Comparison of ENCODE assay signal across 8 mouse cellular contexts in genomic region chr11:116490232-116491107, GRCm38 (mm10). TPM values are rescaled to one million over a fixed set of nuclear protein-coding genes. Genes with fewer than 3 reads are reported as not detected.
DNase-seq lines count a peak whose midpoint lies in the region; ATAC-seq and TF ChIP-seq lines count a peak whose summit lies in the region.

No protein-coding gene starts in this region.

- 0 out of 2 replicates have a peak, but pooled peaks cover 2% of the 10 kb centered on the region for H3K9me3 ChIP-seq in heart, embryonic 13.5 days
- no peaks in the 10 kb centered on the region for H3K9me3 ChIP-seq in kidney, postnatal 0 days (replicated peaks; ENCODE audit: low read length)
- peaks cover 3% of the 10 kb centered on the region; the same call in 1 of the 2 replicates for H3K9me3 ChIP-seq in liver, embryonic 11.5 days (ENCODE audit: control insufficient read depth, low read length)

- peak overlapping the region; percentile 91 for H3K4me3 ChIP-seq in brown adipose tissue, adult 24 weeks (ENCODE audit: insufficient read depth, low read depth, low read length)
- peak overlapping the region; percentile 99 for H3K4me3 ChIP-seq in heart, embryonic 13.5 days
- peak overlapping the region; percentile 70 for H3K4me3 ChIP-seq in kidney, postnatal 0 days (replicated peaks; ENCODE audit: low read depth, low read length)
- peak overlapping the region; percentile 98 for H3K4me3 ChIP-seq in liver, embryonic 11.5 days (ENCODE audit: low read depth, low read length)
- H3K4me3 ChIP-seq in myocyte: peak overlapping the region; percentile 73

- ATAC-seq in CD4-positive, CD25-positive, alpha-beta regulatory T cell, adult 4 months: peak; percentile 92
- peak; percentile 91 for ATAC-seq in erythroid progenitor cell, adult 5-6 weeks (replicated peaks; ENCODE audit: low FRiP score, poor library complexity, severe bottlenecking)
- peak; percentile 68 for ATAC-seq in heart, embryonic 13.5 days (ENCODE audit: extremely low read depth, insufficient number of reproducible peaks, low FRiP score, low TSS enrichment)
- peak; percentile 87 for ATAC-seq in kidney, postnatal 0 days (replicated peaks; ENCODE audit: low FRiP score, low read depth)
- peak; percentile 90 for ATAC-seq in liver, embryonic 11.5 days (replicated peaks; ENCODE audit: low FRiP score)

- TF ChIP-seq POLR2A in myocyte (IDR thresholded peaks at IDR 0.05; ENCODE audit: insufficient read length, low read depth): peak; percentile 98

- H3ac ChIP-seq in myocyte (ENCODE audit: control insufficient read depth, insufficient read length): peak overlapping the region; percentile 72

- under 1% methylated on average over 61 of the region's 62 CpGs for WGBS in heart, embryonic 13.5 days
- WGBS in kidney, postnatal 0 days: under 1% methylated on average over 45 of the region's 62 CpGs
- under 1% methylated on average over 57 of the region's 62 CpGs for WGBS in liver, embryonic 11.5 days

- peak overlapping the region; percentile 99 for H3K27ac ChIP-seq in brown adipose tissue, adult 24 weeks (replicated peaks; ENCODE audit: low read depth, low read length)
- peak overlapping the region; percentile 92 for H3K27ac ChIP-seq in heart, embryonic 13.5 days (replicated peaks)
- H3K27ac ChIP-seq in kidney, postnatal 0 days: peak overlapping the region; percentile 86
- peak overlapping the region; percentile 82 for H3K27ac ChIP-seq in liver, embryonic 11.5 days (ENCODE audit: low read depth, low read length)

- peak overlapping the region; percentile 98 for H3K9ac ChIP-seq in heart, embryonic 13.5 days
- peak overlapping the region; percentile 89 for H3K9ac ChIP-seq in kidney, postnatal 0 days (ENCODE audit: low read depth, low read length)
- H3K9ac ChIP-seq in liver, embryonic 11.5 days (ENCODE audit: low read depth, low read length): peak overlapping the region; percentile 93

- H3K27me3 ChIP-seq in heart, embryonic 13.5 days (replicated peaks): no peaks in the 10 kb centered on the region
- H3K27me3 ChIP-seq in kidney, postnatal 0 days (ENCODE audit: insufficient read depth, low read length): no peaks in the 10 kb centered on the region
- no peaks in the 10 kb centered on the region for H3K27me3 ChIP-seq in liver, embryonic 11.5 days (replicated peaks; ENCODE audit: control insufficient read depth, insufficient read depth, low read length)
- no peaks in the 10 kb centered on the region for H3K27me3 ChIP-seq in myocyte (ENCODE audit: control insufficient read depth, insufficient read depth, insufficient read length)

- H3K79me2 ChIP-seq in myocyte (ENCODE audit: control insufficient read depth, insufficient read depth): peaks cover 15% of the 10 kb centered on the region

- H3K4me2 ChIP-seq in heart, embryonic 13.5 days: peak overlapping the region; percentile 76
- peak overlapping the region; percentile 62 for H3K4me2 ChIP-seq in kidney, postnatal 0 days (ENCODE audit: low read length)
- H3K4me2 ChIP-seq in liver, embryonic 11.5 days: peak overlapping the region; percentile 64
- peak overlapping the region; percentile 90 for H3K4me2 ChIP-seq in myocyte (ENCODE audit: low read depth)

- peaks cover 3% of the 10 kb centered on the region; the same call in 1 of the 2 replicates for H3K4me1 ChIP-seq in brown adipose tissue, adult 24 weeks (ENCODE audit: control insufficient read depth, insufficient read depth, insufficient read length, low read length)
- H3K4me1 ChIP-seq in heart, embryonic 13.5 days: peaks cover 27% of the 10 kb centered on the region
- H3K4me1 ChIP-seq in kidney, postnatal 0 days (replicated peaks; ENCODE audit: insufficient read depth, low read length): peaks cover 6% of the 10 kb centered on the region
- H3K4me1 ChIP-seq in liver, embryonic 11.5 days (replicated peaks; ENCODE audit: control insufficient read depth, insufficient read depth, low read length): peaks cover 13% of the 10 kb centered on the region

- peaks cover 32% of the 10 kb centered on the region for H3K36me3 ChIP-seq in heart, embryonic 13.5 days
- H3K36me3 ChIP-seq in kidney, postnatal 0 days (ENCODE audit: insufficient read depth, low read length): peaks cover 6% of the 10 kb centered on the region; the same call in 1 of the 2 replicates
- peaks cover 19% of the 10 kb centered on the region; the same call in 1 of the 2 replicates for H3K36me3 ChIP-seq in liver, embryonic 11.5 days (ENCODE audit: control insufficient read depth, insufficient read depth, low read length)
- peaks cover 7% of the 10 kb centered on the region for H3K36me3 ChIP-seq in myocyte (ENCODE audit: control insufficient read depth, insufficient read depth)

- DNase-seq in kidney, postnatal 0 days (ENCODE audit: low spot score): peak; percentile 96
- DNase-seq in liver, embryonic 11.5 days (ENCODE audit: low spot score): peak; percentile 96
- DNase-seq in spleen, postnatal 4 days (ENCODE audit: low spot score in 2 of 2): peak; percentile 89 to 95

- TF ChIP-seq CTCF in kidney, postnatal 0 days (IDR thresholded peaks at IDR 0.05; ENCODE audit: low read depth): no peak

TF ChIP-seq in myocyte, 11 proteins besides CTCF, POLR2A, EP300 and RAD21:
- TF ChIP-seq CEBPB (IDR thresholded peaks at IDR 0.05; ENCODE audit: insufficient read depth, poor library complexity, severe bottlenecking) (no peak), SRF (IDR thresholded peaks at IDR 0.05; ENCODE audit: control insufficient read depth, insufficient read length, low read depth) (no peak), MYOD1 (IDR thresholded peaks at IDR 0.05; ENCODE audit: control insufficient read depth in 1 of 3, insufficient read length in 2 of 3, low read depth in 2 of 3) (peak in 1 of 3 experiments; percentile 1), TCF3 (IDR thresholded peaks at IDR 0.05; ENCODE audit: insufficient read length, low read depth) (no peak), POLR2AphosphoS2 (IDR thresholded peaks at IDR 0.05; ENCODE audit: insufficient read length, low read depth) (peak; percentile 98), E2F4 (IDR thresholded peaks at IDR 0.05; ENCODE audit: insufficient read depth) (no peak), MAX (IDR thresholded peaks at IDR 0.05; ENCODE audit: low read depth) (no peak), REST (IDR thresholded peaks at IDR 0.05; ENCODE audit: insufficient read depth, insufficient read length) (no peak), MYOG (IDR thresholded peaks at IDR 0.05; ENCODE audit: control insufficient read depth in 1 of 3, insufficient read depth in 1 of 3, insufficient read length in 2 of 3, low read depth in 2 of 3) (peak in 1 of 3 experiments; percentile 28), TCF12 (IDR thresholded peaks at IDR 0.05; ENCODE audit: insufficient read depth, poor library complexity, severe bottlenecking) (no peak), USF1 (IDR thresholded peaks at IDR 0.05; ENCODE audit: low read depth) (no peak)

RNA-seq across cellular contexts. Expression of gene Prpsap1, which starts 3.5 kb away (rescaled TPM):
- polyA plus RNA-seq in CD4-positive, CD25-positive, alpha-beta regulatory T cell, adult 4 months (2017; shearing (Covaris generic)): 10 to 100 TPM; 32.9 to 39.6 TPM
- 19.2 and 19.3 TPM in 2 replicates for polyA plus RNA-seq in brown adipose tissue, adult 24 weeks (2012; ENCODE audit: insufficient read depth, insufficient read length, missing spikeins)
- 10.8 and 15.9 TPM in 2 replicates for total RNA-seq in erythroid progenitor cell, adult 5-6 weeks (2015; ENCODE audit: low replicate concordance)
- 9.5 and 12.0 TPM in 2 replicates for total RNA-seq in erythroid progenitor cell, adult 5-6 weeks (2017; ENCODE audit: low replicate concordance)
- 90.2 and 102 TPM in 2 replicates for polyA plus RNA-seq in heart, embryonic 13.5 days (2015; fragmentation: Nextera tagmentation; extraction: Ambion mirVana)
- polyA plus RNA-seq in kidney, postnatal 0 days (2015; fragmentation: Nextera tagmentation; extraction: Ambion mirVana): 150 and 167 TPM in 2 replicates
- polyA plus RNA-seq in liver, embryonic 11.5 days (2014; fragmentation: Nextera tagmentation; extraction: Ambion mirVana): 133 and 135 TPM in 2 replicates
- polyA plus RNA-seq in myocyte (2012; fragmentation: generic; extraction: Trizol): 78.2 TPM

RNA-seq across cellular contexts. Expression of gene Qrich2, which starts 24.4 kb away (rescaled TPM):
- polyA plus RNA-seq in CD4-positive, CD25-positive, alpha-beta regulatory T cell, adult 4 months (2017; shearing (Covaris generic)): not detected
- polyA plus RNA-seq in brown adipose tissue, adult 24 weeks (2012; ENCODE audit: insufficient read depth, insufficient read length, missing spikeins): not detected in 2 replicates
- not detected in 2 replicates for total RNA-seq in erythroid progenitor cell, adult 5-6 weeks (2015; ENCODE audit: low replicate concordance)
- not detected in 2 replicates for total RNA-seq in erythroid progenitor cell, adult 5-6 weeks (2017; ENCODE audit: low replicate concordance)
- not detected in 2 replicates for polyA plus RNA-seq in heart, embryonic 13.5 days (2015; fragmentation: Nextera tagmentation; extraction: Ambion mirVana)
- 0.24 and 0.32 TPM in 2 replicates for polyA plus RNA-seq in kidney, postnatal 0 days (2015; fragmentation: Nextera tagmentation; extraction: Ambion mirVana)
- polyA plus RNA-seq in liver, embryonic 11.5 days (2014; fragmentation: Nextera tagmentation; extraction: Ambion mirVana): 0.16 TPM in 1 of 2 replicates, not detected in the other
- polyA plus RNA-seq in myocyte (2012; fragmentation: generic; extraction: Trizol): not detected

RNA-seq across cellular contexts. Expression of gene Sphk1, which starts 40.3 kb away (rescaled TPM):
- under 1 TPM in 1 of 2 experiments, not detected in 1; 0.35 TPM for polyA plus RNA-seq in CD4-positive, CD25-positive, alpha-beta regulatory T cell, adult 4 months (2017; shearing (Covaris generic))
- not detected in 2 replicates for polyA plus RNA-seq in brown adipose tissue, adult 24 weeks (2012; ENCODE audit: insufficient read depth, insufficient read length, missing spikeins)
- 34.0 and 39.3 TPM in 2 replicates for total RNA-seq in erythroid progenitor cell, adult 5-6 weeks (2015; ENCODE audit: low replicate concordance)
- total RNA-seq in erythroid progenitor cell, adult 5-6 weeks (2017; ENCODE audit: low replicate concordance): 65.2 and 96.7 TPM in 2 replicates
- polyA plus RNA-seq in heart, embryonic 13.5 days (2015; fragmentation: Nextera tagmentation; extraction: Ambion mirVana): 2.0 and 2.6 TPM in 2 replicates
- 8.0 and 9.0 TPM in 2 replicates for polyA plus RNA-seq in kidney, postnatal 0 days (2015; fragmentation: Nextera tagmentation; extraction: Ambion mirVana)
- polyA plus RNA-seq in liver, embryonic 11.5 days (2014; fragmentation: Nextera tagmentation; extraction: Ambion mirVana): 39.0 and 44.1 TPM in 2 replicates
- polyA plus RNA-seq in myocyte (2012; fragmentation: generic; extraction: Trizol): 24.5 TPM

RNA-seq across cellular contexts. Expression of gene Ubald2, which starts 56.6 kb away (rescaled TPM):
- polyA plus RNA-seq in CD4-positive, CD25-positive, alpha-beta regulatory T cell, adult 4 months (2017; shearing (Covaris generic)): 10 to 100 TPM; 12.2 to 13.0 TPM
- polyA plus RNA-seq in brown adipose tissue, adult 24 weeks (2012; ENCODE audit: insufficient read depth, insufficient read length, missing spikeins): 29.8 and 38.4 TPM in 2 replicates
- 153 and 187 TPM in 2 replicates for total RNA-seq in erythroid progenitor cell, adult 5-6 weeks (2015; ENCODE audit: low replicate concordance)
- total RNA-seq in erythroid progenitor cell, adult 5-6 weeks (2017; ENCODE audit: low replicate concordance): 47.2 and 63.3 TPM in 2 replicates
- 31.0 and 32.3 TPM in 2 replicates for polyA plus RNA-seq in heart, embryonic 13.5 days (2015; fragmentation: Nextera tagmentation; extraction: Ambion mirVana)
- 53.5 and 53.6 TPM in 2 replicates for polyA plus RNA-seq in kidney, postnatal 0 days (2015; fragmentation: Nextera tagmentation; extraction: Ambion mirVana)
- polyA plus RNA-seq in liver, embryonic 11.5 days (2014; fragmentation: Nextera tagmentation; extraction: Ambion mirVana): 78.6 and 80.2 TPM in 2 replicates
- polyA plus RNA-seq in myocyte (2012; fragmentation: generic; extraction: Trizol): 120 TPM

Comparison
In these comparisons a context has a peak if more than half of its experiments do, and no peak if none do; other contexts are left out.
1. Peak in every context shown above with its lines: DNase-seq, ATAC-seq, H3K4me3 ChIP-seq and H3K27ac ChIP-seq.